Mouse (Mus musculus) thymus, postnatal 10 days (tissue): ENCODE data around the gene Esp3.
"Not testable (repeated sequence)": the region's sequence is repeated elsewhere in the genome, so short reads cannot be mapped to it uniquely, and the experiment has no call there.

Experiments
- DNase-seq, 2 experiments: peaks; one replicate each; pipeline ENCODE4 v3.0.0; 2021; ENCODE audit warnings: low spot score in 2 of 2

Esp3 gene

GRCm38 (mm10) chr17:40631775-40632174, at the start of gene Esp3:
TSS of gene Esp3 (plus strand) at chr17:40632075.
- DNase-seq, result not testable (repeated sequence)

- DNase-seq, result not testable (repeated sequence)
Measured at GRCm38 (mm10) chr17:40583906-40584305, 48.0 kb upstream of the Esp3 start.

GRCm38 (mm10) chr17:40591297-40591696, 40.6 kb upstream of the Esp3 start:
- DNase-seq, result no peak

- DNase-seq, result no peak
Measured at GRCm38 (mm10) chr17:40598294-40598693, 33.6 kb upstream of the Esp3 start, which contains the start of gene Esp4. TSS of gene Esp4 (plus strand) at chr17:40598594.

GRCm38 (mm10) chr17:40662118-40662679, 30.3 kb downstream of the Esp3 start:
- DNase-seq, result not testable (repeated sequence)

GRCm38 (mm10) chr17:40663161-40663811, 31.4 kb downstream of the Esp3 start:
- DNase-seq, result not testable (repeated sequence)
